Mouse (Mus musculus) c-Kit-positive CD71-positive TER-119-positive erythroid progenitor cells, embryonic 14.5 days (primary cell): ENCODE data around the gene Grn.
"Not testable (repeated sequence)": the region's sequence is repeated elsewhere in the genome, so short reads cannot be mapped to it uniquely, and the experiment has no call there.

ENCODE experiments used
- DNase-seq: peaks from one replicate; pipeline ENCODE4 v3.0.0-alpha.2; 2013; ENCODE audit warnings: low spot score

The Grn gene

GRCm38 (mm10) chr11:102430121-102431017, at the start of gene Grn:
Gene Grn (plus strand): TSS chr11:102430315.
- DNase-seq = peak; percentile 79

DNA sequence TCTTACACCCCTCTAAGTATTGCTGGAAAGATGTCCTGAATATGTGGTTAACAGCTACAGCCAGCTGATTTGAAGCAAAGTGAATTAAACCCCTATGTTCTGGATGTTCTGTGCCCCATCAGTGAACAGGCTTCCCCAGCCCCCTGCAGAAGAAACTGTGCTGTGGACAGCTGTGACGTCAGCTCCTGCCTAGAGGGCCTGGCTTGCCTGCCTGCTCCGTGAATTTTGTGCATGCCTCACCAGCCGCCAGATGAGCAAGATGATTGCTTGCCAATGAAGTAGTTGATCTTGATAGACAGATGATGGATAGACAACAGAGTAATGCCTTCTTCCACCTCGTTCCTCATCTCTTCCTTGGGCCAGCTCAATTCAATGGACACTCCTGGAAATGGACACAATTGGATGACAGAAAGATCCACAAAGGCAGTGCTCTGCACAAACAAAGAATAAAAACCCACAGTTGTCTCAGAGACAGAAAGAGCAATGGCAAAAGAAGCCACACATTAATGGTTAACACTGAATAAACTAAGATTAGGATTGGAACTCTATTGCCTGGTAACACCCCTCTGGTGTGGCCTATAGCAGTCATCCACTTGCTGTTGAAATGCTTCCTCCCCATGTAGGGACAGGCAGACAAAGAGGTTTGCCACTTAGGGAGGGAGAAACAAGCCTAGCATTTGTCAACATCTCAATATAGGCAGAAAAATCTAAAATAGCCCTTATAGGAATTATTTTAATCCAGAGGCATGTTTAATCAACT, 48.6 kb upstream of the Grn start:
- no peak for DNase-seq

GRCm38 (mm10) chr11:102382794-102383193, 47.3 kb upstream of the Grn start:
- DNase-seq = no peak

GRCm38 (mm10) chr11:102383365-102384136, 46.6 kb upstream of the Grn start:
- DNase-seq = no peak

DNA sequence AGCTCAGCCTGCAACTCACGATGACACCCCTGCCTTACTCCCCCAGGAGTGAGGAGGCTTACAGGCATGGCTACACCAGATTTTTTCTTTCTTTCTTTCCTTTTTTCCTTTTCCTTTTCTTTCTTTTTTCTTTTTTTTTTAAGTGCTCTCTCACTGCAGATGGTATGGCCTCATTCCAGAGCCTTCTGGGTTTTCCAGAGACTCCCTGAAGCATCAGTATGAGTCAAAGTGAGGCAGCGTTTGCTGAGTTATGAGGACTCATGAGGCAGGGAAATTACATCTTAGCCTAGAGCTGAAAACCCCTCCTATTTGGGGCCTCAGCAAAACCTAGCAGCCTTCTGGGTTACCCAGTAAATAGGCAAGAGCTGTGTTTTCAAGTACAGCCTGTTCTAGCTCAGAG, 45.7 kb upstream of the Grn start:
- no peak for DNase-seq

DNA sequence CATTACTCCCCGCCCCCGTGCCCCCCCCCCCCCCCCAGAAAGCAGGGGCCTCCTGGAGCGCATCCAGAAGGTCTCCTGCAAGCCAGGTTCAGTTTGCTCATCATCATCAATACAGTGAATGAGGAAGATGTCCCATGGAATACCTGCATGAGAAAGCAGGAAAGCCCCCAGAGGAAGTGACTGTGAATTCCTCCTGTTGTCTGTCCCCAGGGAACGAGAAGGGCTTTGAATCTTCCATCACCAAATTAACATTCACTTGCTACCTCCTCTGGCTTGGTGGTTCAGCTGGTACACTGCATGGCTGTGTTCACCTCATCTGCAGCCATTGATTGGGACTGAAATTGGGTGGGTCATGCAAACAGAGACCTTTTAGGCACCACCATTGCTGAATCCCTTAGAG, 45.0 kb upstream of the Grn start:
- DNase-seq = no peak

GRCm38 (mm10) chr11:102386121-102386520, 44.0 kb upstream of the Grn start:
- DNase-seq = no peak

GRCm38 (mm10) chr11:102389436-102389835, 40.7 kb upstream of the Grn start:
- not testable (repeated sequence) for DNase-seq

DNA sequence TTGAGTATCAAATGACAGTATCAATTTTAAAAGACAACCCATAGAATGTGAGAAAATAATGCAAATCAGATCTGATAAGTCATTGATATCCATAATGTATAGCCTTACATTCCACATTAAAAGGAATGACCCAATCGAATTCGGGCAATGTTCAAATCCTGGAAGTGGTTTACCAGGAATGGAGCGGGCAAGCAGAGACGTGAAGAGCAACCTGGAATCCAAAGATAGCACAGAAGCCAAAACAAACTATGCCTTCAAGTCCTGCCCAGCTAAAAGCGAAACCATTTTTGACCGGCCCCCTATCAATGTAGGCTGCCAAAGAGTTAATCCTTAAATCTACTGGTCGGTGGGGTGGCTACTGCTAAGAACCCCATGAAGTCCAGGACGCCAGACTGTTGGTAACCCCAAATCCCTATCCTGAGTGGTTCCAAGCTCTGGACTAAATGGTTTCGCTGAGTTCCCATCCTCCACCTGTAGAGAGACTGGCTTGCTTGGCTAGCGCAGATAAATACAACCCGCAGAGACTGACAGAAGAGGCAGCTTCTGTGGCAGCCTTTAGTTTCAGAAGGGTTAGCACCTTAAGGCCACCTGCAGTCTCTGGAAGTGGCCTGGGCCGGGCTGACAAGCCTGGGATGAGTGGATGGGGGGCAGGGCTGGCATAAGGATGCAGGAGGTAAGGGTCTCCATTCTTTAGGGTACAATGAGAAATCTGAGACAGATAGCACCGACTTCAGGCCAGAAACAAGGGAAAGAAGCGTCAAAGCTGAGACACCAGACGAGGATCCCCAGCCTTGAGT, 37.5 kb upstream of the Grn start:
- no peak for DNase-seq

DNA sequence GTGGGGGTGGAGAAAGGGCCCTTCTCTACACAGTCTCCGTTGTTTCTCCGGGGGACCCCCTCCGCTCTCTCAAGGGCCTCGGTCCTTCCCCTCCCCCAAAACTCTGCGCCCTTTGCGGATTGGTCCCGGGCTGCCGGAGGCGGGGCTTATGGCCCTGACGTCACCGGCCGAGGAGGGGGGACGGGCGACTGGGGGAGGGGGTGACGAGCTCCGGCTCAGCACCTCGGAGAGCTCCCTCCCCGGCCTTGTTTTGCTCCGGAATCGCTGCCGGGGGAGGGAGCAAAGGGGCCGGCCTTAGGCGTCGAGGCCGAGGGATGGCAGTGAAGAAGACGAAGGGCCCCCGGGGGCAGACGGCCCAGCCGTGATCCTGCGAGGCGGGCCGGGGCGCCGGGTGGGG, 36.9 kb upstream of the Grn start, which contains the start of gene Rundc3a:
Gene Rundc3a, plus strand, starts transcription at position 166 of the 397 bp plus-strand sequence.
- no peak for DNase-seq

GRCm38 (mm10) chr11:102393719-102394420, 36.2 kb upstream of the Grn start:
- no peak for DNase-seq

GRCm38 (mm10) chr11:102394421-102395124, 35.5 kb upstream of the Grn start:
- no peak for DNase-seq

DNA sequence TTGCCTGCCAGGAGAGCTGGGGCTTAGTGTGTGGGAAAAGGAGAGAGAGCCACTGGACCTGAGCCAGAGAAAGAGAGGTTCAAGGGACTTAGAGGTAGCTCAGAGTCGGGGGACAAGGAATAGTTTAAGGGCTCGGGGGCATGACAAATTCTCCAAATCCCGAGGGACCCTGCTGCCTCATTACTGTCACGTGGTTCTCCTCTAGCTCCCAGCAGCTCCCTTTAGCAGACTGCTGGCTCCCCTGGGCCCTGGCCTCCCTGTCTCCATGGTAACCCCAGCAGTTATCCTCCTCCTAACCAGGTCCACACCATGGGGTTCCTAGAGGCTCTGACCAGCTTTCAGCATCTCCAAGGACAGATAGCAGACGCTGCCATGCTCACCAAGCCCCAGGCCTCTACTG, 34.9 kb upstream of the Grn start:
- no peak for DNase-seq

GRCm38 (mm10) chr11:102396263-102396662, 33.9 kb upstream of the Grn start:
- no peak for DNase-seq

- no peak for DNase-seq
Measured at GRCm38 (mm10) chr11:102396671-102397141, 33.4 kb upstream of the Grn start.

DNA sequence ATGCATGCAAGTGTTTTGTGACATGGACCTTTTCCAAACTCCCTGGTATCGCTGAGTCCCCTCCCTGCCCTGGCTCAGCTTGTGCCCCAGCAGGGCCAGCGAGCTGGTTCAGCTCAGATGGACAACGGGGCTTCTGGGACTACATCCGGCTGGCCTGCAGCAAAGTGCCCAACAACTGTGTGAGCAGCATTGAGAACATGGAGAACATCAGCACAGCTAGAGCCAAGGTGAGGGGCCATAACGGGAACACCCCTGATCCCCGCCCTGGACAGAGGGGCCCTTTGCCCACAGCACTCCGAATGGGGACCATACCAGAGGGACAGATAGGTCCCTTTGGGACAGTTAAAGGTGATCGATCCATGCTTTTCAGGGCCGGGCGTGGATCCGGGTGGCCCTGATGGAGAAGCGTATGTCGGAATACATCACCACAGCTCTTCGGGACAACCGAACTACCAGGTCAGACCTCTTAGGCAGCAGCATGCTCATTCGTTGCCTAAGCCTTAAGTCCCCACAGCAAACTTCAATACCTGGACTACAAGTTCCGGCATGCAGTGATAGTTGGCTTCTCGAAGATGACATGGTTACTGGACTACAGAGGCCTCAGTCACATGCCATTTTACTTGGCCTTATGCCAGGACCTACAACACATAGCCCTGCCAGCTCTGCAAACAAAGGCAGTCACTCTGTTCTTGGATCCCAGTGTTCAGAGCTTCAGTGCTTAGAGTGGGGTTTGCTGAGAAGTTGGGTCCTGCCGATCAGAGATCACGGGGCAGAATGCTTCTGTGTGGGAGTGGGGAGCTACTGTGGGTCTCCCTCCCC, 31.9 kb upstream of the Grn start:
- no peak for DNase-seq

DNA sequence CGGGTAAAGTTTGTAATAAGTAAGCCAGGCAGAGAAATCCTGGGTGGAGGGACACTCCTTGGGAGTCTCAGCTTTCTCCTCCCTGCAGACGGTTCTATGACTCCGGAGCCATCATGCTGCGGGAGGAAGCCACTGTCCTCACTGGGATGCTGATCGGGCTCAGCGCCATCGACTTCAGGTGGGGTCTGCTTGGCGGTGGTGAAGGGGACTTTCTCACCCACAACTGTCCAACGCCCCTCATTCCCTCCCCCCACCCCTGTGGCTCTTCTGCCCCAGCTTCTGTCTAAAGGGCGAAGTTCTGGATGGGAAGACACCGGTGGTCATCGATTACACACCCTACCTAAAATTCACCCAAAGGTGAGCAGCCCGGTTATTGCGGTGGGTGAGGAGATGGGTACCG, 31.0 kb upstream of the Grn start:
- no peak for DNase-seq

- no peak for DNase-seq
Measured at GRCm38 (mm10) chr11:102399610-102400072, 30.5 kb upstream of the Grn start.

GRCm38 (mm10) chr11:102400513-102401084, 29.5 kb upstream of the Grn start:
- DNase-seq = no peak
